In genomic region chr4:46367487-46367959, GRCm38 (mm10) we compare ENCODE assay signal across 23 mouse cellular contexts. TPM values are rescaled to one million over a fixed set of nuclear protein-coding genes. Genes with fewer than 3 reads are reported as not detected.
DNase-seq lines count a peak whose midpoint lies in the region; ATAC-seq and TF ChIP-seq lines count a peak whose summit lies in the region.
"Had no signal": no experiment of that assay in that cellular context is flagged by ENCODE, and none has a peak within 500 bp of the region (broad histone marks: within the 10 kb centered on the region; RNA-seq: fewer than 3 reads in every experiment).

No protein-coding gene starts in this region.

- TF ChIP-seq POLR2A in brain, embryonic 14.5 days (IDR thresholded peaks at IDR 0.05; ENCODE audit: borderline replicate concordance, extremely low read depth, insufficient read depth, insufficient read length, poor library complexity, severe bottlenecking) = no peak

- peaks cover 46% of the 10 kb centered on the region for H3K27me3 ChIP-seq in megakaryocyte, embryonic 14.5 days (replicated peaks)
- H3K27me3 ChIP-seq: CH12.LX, Patski had no signal

- ATAC-seq in megakaryocyte, adult 5-6 weeks (ENCODE audit: poor library complexity, severe bottlenecking) = no peak
- ATAC-seq in megakaryocyte-erythroid progenitor cell, adult 5-6 weeks (replicated peaks; ENCODE audit: low FRiP score, low TSS enrichment, poor library complexity, severe bottlenecking) = 0 out of 2 replicates have a peak, but pooled peaks have one; percentile 20
- ATAC-seq: inflammation-experienced regulatory T-cells, adult 6 months; Patski had no signal

- no peak overlapping the region for H3K27ac ChIP-seq in gastrocnemius, adult 2 months
- H3K27ac ChIP-seq: layer of hippocampus, adult 2 months; limb, embryonic 12.5 days; liver, embryonic 14.5 days had no signal

- peak overlapping the region; percentile 8 for H3K4me3 ChIP-seq in megakaryocyte, embryonic 14.5 days (replicated peaks)
- no peak overlapping the region for H3K4me3 ChIP-seq in gastrocnemius, adult 2 months
- H3K4me3 ChIP-seq: layer of hippocampus, adult 2 months; limb, embryonic 12.5 days had no signal

- H3K36me3 ChIP-seq in megakaryocyte, embryonic 14.5 days (replicated peaks; ENCODE audit: low read length) = no peaks in the 10 kb centered on the region
- H3K36me3 ChIP-seq: limb, embryonic 12.5 days had no signal

- intact Hi-C loops in gastrocnemius, adult 2 months (cut with DNase I) = no loop called here

- H3K9me3 ChIP-seq in megakaryocyte, embryonic 14.5 days = peaks cover 24% of the 10 kb centered on the region

- DNase-seq in embryo, embryonic 11 days = peak; percentile 25
- DNase-seq in embryo, embryonic 9.5 days (ENCODE audit: extremely low spot score) = no peak
- DNase-seq in brain, embryonic 14.5 days (ENCODE audit: low read depth) = peak; percentile 91
- no peak for DNase-seq in adrenal gland, postnatal 4 days (ENCODE audit: low spot score in 2 of 2)
- no peak for DNase-seq in gastrocnemius, adult 2 months
- DNase-seq: cerebellum, adult 11-12 months; cerebellum, postnatal 36 days; lung, postnatal 14 days; right cerebral cortex, adult 18-20 months; thymus, adult 2 months had no signal

- H3K4me1 ChIP-seq in megakaryocyte, embryonic 14.5 days = peaks cover 44% of the 10 kb centered on the region

- no peak for TF ChIP-seq CTCF in brain, embryonic 14.5 days (IDR thresholded peaks at IDR 0.05; ENCODE audit: borderline replicate concordance, extremely low read depth, insufficient read depth, insufficient read length)
- no peak for TF ChIP-seq CTCF in gastrocnemius, adult 2 months (IDR thresholded peaks at IDR 0.05)

RNA-seq across cellular contexts. Expression of gene Trmo, which starts 21.7 kb away (rescaled TPM):
- 1.5 and 3.7 TPM in 2 replicates for polyA plus RNA-seq in megakaryocyte, embryonic 14.5 days (2012; ENCODE audit: insufficient read depth, low replicate concordance)
- 6.9 and 8.4 TPM in 2 replicates for total RNA-seq in megakaryocyte, adult 5-6 weeks (2015)
- 6.8 and 9.0 TPM in 2 replicates for total RNA-seq in megakaryocyte, adult 5-6 weeks (2017)
- 8.1 and 9.8 TPM in 2 replicates for polyA plus RNA-seq in brain, embryonic 14.5 days (2012; rRNA removed)
- 5.6 and 10.7 TPM in 2 replicates for total RNA-seq in megakaryocyte-erythroid progenitor cell, adult 5-6 weeks (2014; fragmentation: Nextera tagmentation)
- total RNA-seq in megakaryocyte-erythroid progenitor cell, adult 5-6 weeks (2017) = 8.9 and 11.4 TPM in 2 replicates
- 1 to 10 TPM; 7.4 to 7.8 TPM for total RNA-seq in adrenal gland, postnatal 4 days (2021)
- 1 to 10 TPM; 2.8 to 3.0 TPM for total RNA-seq in gastrocnemius, adult 2 months (2021)

RNA-seq across cellular contexts. Expression of gene Foxe1, which starts 24.1 kb away (rescaled TPM):
- not detected in 2 replicates for polyA plus RNA-seq in megakaryocyte, embryonic 14.5 days (2012; ENCODE audit: insufficient read depth, low replicate concordance)
- 0.11 TPM in 1 of 2 replicates, not detected in the other for total RNA-seq in megakaryocyte, adult 5-6 weeks (2015)
- total RNA-seq in megakaryocyte, adult 5-6 weeks (2017) = not detected in 2 replicates
- polyA plus RNA-seq in brain, embryonic 14.5 days (2012; rRNA removed) = 0.03 TPM in 1 of 2 replicates, not detected in the other
- not detected in 2 replicates for total RNA-seq in megakaryocyte-erythroid progenitor cell, adult 5-6 weeks (2014; fragmentation: Nextera tagmentation)
- 0.23 TPM in 1 of 2 replicates, not detected in the other for total RNA-seq in megakaryocyte-erythroid progenitor cell, adult 5-6 weeks (2017)
- total RNA-seq in adrenal gland, postnatal 4 days (2021) = not detected
- total RNA-seq in gastrocnemius, adult 2 months (2021) = not detected
- total RNA-seq: CH12.LX; gastrocnemius, postnatal 4 days; layer of hippocampus, adult 2 months; left cerebral cortex, adult 18-20 months; neutrophil, adult 5-6 weeks had no signal
- polyA plus RNA-seq: inflammation-experienced regulatory T-cells, adult 6 months; kidney, embryonic 14.5 days; limb, embryonic 12.5 days; Patski had no signal

RNA-seq across cellular contexts. Expression of gene Hemgn, which starts 45.8 kb away (rescaled TPM):
- 5.5 and 13.1 TPM in 2 replicates for polyA plus RNA-seq in megakaryocyte, embryonic 14.5 days (2012; ENCODE audit: insufficient read depth, low replicate concordance)
- total RNA-seq in megakaryocyte, adult 5-6 weeks (2015) = 4.8 and 12.0 TPM in 2 replicates
- total RNA-seq in megakaryocyte, adult 5-6 weeks (2017) = 5.8 and 11.8 TPM in 2 replicates
- 0.08 and 0.30 TPM in 2 replicates for polyA plus RNA-seq in brain, embryonic 14.5 days (2012; rRNA removed)
- total RNA-seq in megakaryocyte-erythroid progenitor cell, adult 5-6 weeks (2014; fragmentation: Nextera tagmentation) = 120 and 199 TPM in 2 replicates
- total RNA-seq in megakaryocyte-erythroid progenitor cell, adult 5-6 weeks (2017) = 129 and 182 TPM in 2 replicates
- total RNA-seq in adrenal gland, postnatal 4 days (2021) = 10 to 100 TPM in 1 of 2 experiments, 1 to 10 TPM in 1; 7.3 to 17.9 TPM
- not detected for total RNA-seq in gastrocnemius, adult 2 months (2021)
- total RNA-seq: CH12.LX; layer of hippocampus, adult 2 months; left cerebral cortex, adult 18-20 months had no signal
- polyA plus RNA-seq: Patski had no signal

Comparison
In these comparisons a context has a peak if more than half of its experiments do, and no peak if none do; other contexts are left out.
1. DNase-seq: peak in embryo, embryonic 11 days (single experiment) and brain, embryonic 14.5 days (single experiment); none in embryo, embryonic 9.5 days (single experiment), adrenal gland, postnatal 4 days (0 of 2) and gastrocnemius, adult 2 months (single experiment).
2. RNA of gene Hemgn, which starts 45.8 kb away (total RNA-seq): 120 to 199 TPM in megakaryocyte-erythroid progenitor cell, adult 5-6 weeks; 7.3 to 17.9 TPM in adrenal gland, postnatal 4 days, 4.8 to 12.0 TPM in megakaryocyte, adult 5-6 weeks and not detected in gastrocnemius, adult 2 months; every median in the first group is over 4 times any median in the second.